Mouse (Mus musculus): ENCODE data around the gene Mast4.
"Not testable (repeated sequence)": the region's sequence is repeated elsewhere in the genome, so short reads cannot be mapped to it uniquely, and the experiment has no call there.

Gene Mast4

DNA sequence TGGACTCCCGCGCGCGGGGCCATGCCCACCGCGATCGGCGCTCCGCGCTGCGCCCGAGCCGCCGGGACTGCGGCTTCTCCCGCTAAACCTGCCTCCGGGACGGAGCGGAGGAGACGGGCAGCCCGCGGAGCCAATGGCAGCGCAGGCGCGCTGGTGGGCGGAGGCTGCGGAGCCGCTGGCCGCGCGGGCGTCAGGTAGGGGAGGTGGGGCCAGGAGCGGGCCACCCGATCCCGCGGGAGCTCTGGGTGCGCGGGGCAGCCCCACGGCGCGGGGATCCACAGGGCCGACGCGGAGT is at the start of gene Mast4:
Mast4 (minus strand) TSS at position 106 of the 295 bp plus-strand sequence.
- Histone ChIP-seq H3K36me3 (ENCODE audit: control insufficient read depth, insufficient read depth, low read length, poor library complexity, severe bottlenecking) (no peaks in the 10 kb centered on the region), H3K27me3 (ENCODE audit: control insufficient read depth, insufficient read depth, low read length, poor library complexity, severe bottlenecking) (peaks cover 2% of the 10 kb centered on the region; the same call in 1 of the 2 replicates)
- no peak for DNase-seq (ENCODE audit: low read depth, low spot score)

DNA sequence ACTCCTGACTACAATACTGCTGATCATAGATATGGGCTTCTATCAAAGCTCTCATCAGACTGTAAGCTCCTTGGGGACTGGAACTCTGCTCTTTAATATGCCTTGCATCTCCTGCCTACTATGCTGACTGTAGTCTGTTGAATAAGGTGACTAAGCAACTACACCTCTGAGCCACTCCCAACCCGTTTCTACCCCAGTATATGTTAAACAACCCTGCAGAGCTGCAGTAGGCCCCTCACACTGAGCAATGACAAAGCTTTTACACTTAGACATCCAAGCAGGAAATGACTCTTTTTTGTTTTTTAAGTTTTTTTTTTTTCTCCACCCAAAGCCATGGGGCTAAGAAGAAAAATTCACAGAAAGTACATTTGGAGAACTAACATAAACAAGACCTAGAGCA is 40.2 kb upstream of the Mast4 start:
- Histone ChIP-seq H3K27me3 (ENCODE audit: control insufficient read depth, insufficient read depth, low read length, poor library complexity, severe bottlenecking) (no peaks in the 10 kb centered on the region), H3K36me3 (ENCODE audit: control insufficient read depth, insufficient read depth, low read length, poor library complexity, severe bottlenecking) (no peaks in the 10 kb centered on the region)
- DNase-seq (ENCODE audit: low read depth, low spot score), result no peak

DNA sequence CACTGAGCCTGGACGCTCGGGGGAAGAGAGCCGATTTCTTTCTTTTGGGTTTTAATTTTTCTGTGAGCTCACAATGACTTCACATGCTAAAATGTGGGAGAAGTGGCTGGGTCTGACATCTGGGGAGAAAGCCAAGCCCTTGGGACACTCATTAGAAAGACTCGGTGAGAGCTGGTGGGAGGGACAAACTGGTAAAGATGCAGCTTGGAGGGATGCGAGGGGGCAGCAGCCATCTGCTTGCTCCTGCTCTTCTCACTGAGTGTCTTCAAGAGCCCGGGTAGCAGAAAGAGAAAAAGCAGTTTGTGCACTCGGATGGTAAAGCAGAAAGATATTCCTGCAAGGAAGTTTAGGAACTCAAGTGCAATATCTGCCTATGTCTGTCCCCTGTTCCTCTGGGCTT is 34.9 kb upstream of the Mast4 start:
- DNase-seq (ENCODE audit: low read depth, low spot score), result no peak
- no peaks in the 10 kb centered on the region for H3K36me3 ChIP-seq (ENCODE audit: control insufficient read depth, insufficient read depth, low read length, poor library complexity, severe bottlenecking)
- no peaks in the 10 kb centered on the region for H3K27me3 ChIP-seq (ENCODE audit: control insufficient read depth, insufficient read depth, low read length, poor library complexity, severe bottlenecking)

DNA sequence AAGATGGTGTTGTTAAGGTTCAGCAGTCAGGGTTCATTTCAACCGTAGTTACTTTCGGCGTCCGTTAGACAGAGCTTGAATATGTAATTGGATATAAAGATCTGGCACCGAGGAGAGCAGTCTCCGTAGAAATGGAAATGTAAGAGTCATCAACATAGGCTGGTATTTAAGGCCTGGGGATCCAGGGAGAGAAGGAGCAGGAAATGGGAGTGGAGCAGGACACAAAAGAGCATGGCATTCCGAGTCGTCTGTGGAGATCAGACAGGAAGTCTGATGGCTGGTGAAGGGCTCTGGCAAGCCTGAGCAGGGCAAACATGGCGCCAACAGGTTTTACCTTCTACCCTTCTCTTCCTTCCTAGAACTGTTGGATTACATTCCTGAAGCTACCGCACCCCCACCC is 28.9 kb upstream of the Mast4 start:
- Histone ChIP-seq H3K36me3 (ENCODE audit: control insufficient read depth, insufficient read depth, low read length, poor library complexity, severe bottlenecking) (no peaks in the 10 kb centered on the region), H3K27me3 (ENCODE audit: control insufficient read depth, insufficient read depth, low read length, poor library complexity, severe bottlenecking) (no peaks in the 10 kb centered on the region)
- DNase-seq (ENCODE audit: low read depth, low spot score), result no peak

DNA sequence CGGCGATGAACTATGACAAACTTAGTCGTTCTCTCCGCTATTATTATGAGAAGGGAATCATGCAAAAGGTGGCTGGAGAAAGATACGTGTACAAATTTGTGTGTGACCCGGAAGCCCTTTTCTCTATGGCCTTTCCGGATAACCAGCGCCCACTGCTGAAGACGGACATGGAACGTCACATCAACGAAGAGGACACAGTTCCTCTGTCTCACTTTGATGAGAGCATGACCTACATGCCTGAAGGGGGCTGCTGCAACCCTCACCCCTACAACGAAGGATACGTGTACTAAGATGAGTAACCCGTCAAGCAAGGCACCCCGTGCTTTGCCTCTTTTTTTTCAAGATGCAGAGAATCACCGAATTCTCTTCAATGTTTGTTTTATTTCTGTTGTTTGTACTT is 23.1 kb upstream of the Mast4 start:
- H3K27me3 ChIP-seq (ENCODE audit: control insufficient read depth, insufficient read depth, low read length, poor library complexity, severe bottlenecking); DNase-seq (ENCODE audit: low read depth, low spot score); H3K36me3 ChIP-seq (ENCODE audit: control insufficient read depth, insufficient read depth, low read length, poor library complexity, severe bottlenecking): not testable (repeated sequence)

DNA sequence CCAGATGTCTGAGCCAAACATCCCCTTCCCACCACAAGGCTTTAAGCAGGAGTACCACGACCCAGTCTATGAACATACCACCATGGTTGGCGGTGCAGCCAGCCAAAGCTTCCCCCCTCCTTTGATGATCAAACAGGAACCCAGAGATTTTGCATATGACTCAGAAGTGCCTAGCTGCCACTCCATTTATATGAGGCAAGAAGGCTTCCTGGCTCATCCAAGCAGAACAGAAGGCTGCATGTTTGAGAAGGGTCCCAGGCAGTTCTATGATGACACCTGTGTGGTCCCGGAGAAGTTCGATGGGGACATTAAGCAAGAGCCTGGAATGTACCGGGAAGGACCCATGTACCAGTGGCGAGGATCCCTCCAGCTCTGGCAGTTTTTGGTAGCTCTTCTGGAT is 22.6 kb upstream of the Mast4 start:
- H3K36me3 ChIP-seq (ENCODE audit: control insufficient read depth, insufficient read depth, low read length, poor library complexity, severe bottlenecking); H3K27me3 ChIP-seq (ENCODE audit: control insufficient read depth, insufficient read depth, low read length, poor library complexity, severe bottlenecking); DNase-seq (ENCODE audit: low read depth, low spot score): not testable (repeated sequence)

DNA sequence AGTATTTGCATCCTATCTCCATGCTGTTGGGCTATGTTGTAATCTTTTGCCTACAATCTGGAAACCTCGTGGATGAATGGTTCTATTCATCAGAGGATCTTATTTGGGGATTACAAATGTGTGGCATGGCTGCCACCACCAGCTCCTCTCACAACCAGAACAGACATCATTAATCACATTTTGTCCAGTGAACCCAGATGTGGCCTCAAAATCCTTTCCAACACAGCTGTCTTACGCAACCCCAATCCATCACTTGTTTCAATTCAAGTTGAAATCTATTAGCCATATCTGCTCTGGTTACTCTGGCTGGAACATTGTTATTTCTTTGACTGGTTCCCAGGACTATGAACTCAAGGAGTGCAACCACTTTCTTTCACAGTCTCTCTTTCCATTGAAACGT is 20.4 kb upstream of the Mast4 start:
- H3K27me3 ChIP-seq (ENCODE audit: control insufficient read depth, insufficient read depth, low read length, poor library complexity, severe bottlenecking), result no peaks in the 10 kb centered on the region
- no peak for DNase-seq (ENCODE audit: low read depth, low spot score)
- H3K36me3 ChIP-seq (ENCODE audit: control insufficient read depth, insufficient read depth, low read length, poor library complexity, severe bottlenecking), result no peaks in the 10 kb centered on the region

DNA sequence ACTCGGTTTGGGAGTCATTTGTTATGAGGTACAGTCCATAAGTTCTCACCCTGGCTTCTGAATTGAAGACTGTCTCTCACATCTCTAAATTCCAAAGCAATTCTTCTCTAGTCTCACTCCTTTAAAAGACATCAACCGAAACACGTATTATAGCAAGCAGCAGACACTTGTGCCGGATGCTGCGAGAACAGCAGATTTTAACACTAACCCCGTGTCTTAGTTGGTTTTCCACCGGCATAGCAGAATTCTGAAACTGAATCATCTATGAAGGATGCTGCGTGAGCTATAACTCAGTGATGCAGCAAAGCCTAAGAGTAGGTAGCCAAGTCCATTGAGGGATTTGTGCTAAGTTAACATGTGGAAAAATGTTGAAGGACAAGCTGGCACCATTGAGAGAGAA is 10.5 kb upstream of the Mast4 start:
- H3K27me3 ChIP-seq (ENCODE audit: control insufficient read depth, insufficient read depth, low read length, poor library complexity, severe bottlenecking), result no peaks in the 10 kb centered on the region
- DNase-seq (ENCODE audit: low read depth, low spot score), result no peak
- no peaks in the 10 kb centered on the region for H3K36me3 ChIP-seq (ENCODE audit: control insufficient read depth, insufficient read depth, low read length, poor library complexity, severe bottlenecking)

DNA sequence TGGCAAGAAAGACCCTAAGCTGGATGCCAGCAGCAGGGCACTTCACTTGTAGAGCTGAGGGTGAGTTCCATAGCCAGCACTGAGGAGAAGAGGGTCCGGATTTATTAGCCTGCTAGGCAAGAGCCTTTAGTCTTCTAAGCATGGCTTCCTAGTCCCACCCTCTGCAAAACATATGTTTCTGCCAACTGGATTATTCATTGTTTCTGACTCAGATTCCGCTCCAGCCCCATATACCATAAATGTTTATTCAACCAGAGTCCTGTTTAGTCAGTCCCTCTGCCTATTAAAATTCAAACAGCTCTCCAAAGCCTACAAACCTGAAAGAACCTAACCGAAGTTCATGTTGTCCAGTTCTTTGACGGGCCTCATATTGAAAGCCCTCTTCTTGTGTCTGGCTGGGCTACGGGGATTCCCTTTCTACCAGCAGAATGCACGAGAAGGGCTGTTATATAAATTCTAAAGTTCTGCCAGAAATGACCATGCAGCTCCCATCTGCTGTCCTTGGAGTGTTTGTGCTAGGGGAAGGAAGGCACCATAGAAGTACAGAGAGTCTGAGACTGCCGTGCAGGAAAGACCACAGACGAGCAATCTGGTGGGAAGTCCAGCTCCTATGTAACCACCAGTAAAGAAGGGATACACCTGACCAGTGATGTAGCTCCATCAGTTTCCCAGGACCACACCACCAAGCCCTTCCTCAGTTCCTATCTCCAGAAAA is 9.9 kb upstream of the Mast4 start:
- H3K36me3 ChIP-seq (ENCODE audit: control insufficient read depth, insufficient read depth, low read length, poor library complexity, severe bottlenecking), result no peaks in the 10 kb centered on the region
- no peaks in the 10 kb centered on the region for H3K27me3 ChIP-seq (ENCODE audit: control insufficient read depth, insufficient read depth, low read length, poor library complexity, severe bottlenecking)
- DNase-seq (ENCODE audit: low read depth, low spot score), result no peak

DNA sequence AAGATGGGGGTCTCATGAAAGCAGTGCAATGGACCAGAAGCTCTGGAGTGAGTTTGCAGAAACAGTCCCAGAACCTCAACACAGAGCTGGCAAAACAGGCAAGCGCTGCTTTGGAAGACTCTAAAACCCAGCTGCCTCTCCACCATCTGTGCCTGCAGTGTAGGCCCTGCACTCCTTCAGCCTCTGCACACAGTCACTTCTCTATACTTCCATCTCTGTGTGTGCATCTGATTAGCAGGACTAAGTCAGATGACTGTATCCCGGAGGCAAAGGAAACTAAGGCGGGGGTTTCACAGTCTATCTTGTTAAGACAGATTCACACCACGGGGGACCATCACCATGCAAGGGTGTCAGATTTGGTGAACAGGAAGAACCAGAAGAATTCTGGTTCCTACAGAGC is 6.7 kb upstream of the Mast4 start:
- Histone ChIP-seq H3K36me3 (ENCODE audit: control insufficient read depth, insufficient read depth, low read length, poor library complexity, severe bottlenecking) (no peaks in the 10 kb centered on the region), H3K27me3 (ENCODE audit: control insufficient read depth, insufficient read depth, low read length, poor library complexity, severe bottlenecking) (no peaks in the 10 kb centered on the region)
- DNase-seq (ENCODE audit: low read depth, low spot score), result no peak

DNA sequence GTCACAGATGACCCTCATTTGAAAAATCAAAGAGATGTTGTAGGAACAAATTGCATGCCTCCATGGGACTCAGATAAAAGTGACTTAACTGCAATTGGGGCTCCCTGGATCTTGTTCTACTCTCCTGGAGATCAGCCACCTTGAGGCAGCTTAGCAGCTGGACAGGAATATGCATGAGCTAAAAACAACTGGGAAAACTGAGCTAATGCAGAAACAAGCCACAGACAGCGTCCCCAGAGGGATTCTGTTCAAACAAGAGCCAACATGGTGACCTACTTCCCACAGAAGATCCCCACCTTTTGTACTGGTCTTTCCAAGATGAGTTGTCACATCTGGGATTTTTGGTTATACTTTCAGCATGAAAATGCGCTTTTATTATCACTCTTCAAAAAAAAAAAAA is 4.3 kb upstream of the Mast4 start:
- Histone ChIP-seq H3K36me3 (ENCODE audit: control insufficient read depth, insufficient read depth, low read length, poor library complexity, severe bottlenecking) (no peaks in the 10 kb centered on the region), H3K27me3 (ENCODE audit: control insufficient read depth, insufficient read depth, low read length, poor library complexity, severe bottlenecking) (peaks cover 2% of the 10 kb centered on the region; the same call in 1 of the 2 replicates)
- DNase-seq (ENCODE audit: low read depth, low spot score), result no peak

DNA sequence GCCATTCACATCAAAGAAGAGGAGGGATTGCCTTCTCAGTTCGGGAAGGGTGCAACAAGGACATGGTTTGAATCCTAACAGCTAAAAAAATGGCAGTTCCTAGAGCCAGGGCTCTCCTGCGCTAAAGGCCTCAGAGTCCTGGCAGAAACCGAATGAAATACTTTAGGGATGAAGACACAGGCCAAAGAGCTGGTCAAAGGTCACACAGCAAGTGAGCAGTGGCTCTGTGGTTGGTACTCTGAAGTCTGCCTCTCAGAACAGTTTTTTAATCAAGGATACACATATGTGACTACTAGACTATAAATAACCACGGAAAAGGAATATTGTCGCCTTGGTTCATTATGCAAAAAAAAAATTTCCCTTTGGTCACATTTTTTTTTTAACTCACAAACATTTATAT is 1.9 kb upstream of the Mast4 start:
- Histone ChIP-seq H3K36me3 (ENCODE audit: control insufficient read depth, insufficient read depth, low read length, poor library complexity, severe bottlenecking) (no peaks in the 10 kb centered on the region), H3K27me3 (ENCODE audit: control insufficient read depth, insufficient read depth, low read length, poor library complexity, severe bottlenecking) (peaks cover 2% of the 10 kb centered on the region; the same call in 1 of the 2 replicates)
- no peak for DNase-seq (ENCODE audit: low read depth, low spot score)

DNA sequence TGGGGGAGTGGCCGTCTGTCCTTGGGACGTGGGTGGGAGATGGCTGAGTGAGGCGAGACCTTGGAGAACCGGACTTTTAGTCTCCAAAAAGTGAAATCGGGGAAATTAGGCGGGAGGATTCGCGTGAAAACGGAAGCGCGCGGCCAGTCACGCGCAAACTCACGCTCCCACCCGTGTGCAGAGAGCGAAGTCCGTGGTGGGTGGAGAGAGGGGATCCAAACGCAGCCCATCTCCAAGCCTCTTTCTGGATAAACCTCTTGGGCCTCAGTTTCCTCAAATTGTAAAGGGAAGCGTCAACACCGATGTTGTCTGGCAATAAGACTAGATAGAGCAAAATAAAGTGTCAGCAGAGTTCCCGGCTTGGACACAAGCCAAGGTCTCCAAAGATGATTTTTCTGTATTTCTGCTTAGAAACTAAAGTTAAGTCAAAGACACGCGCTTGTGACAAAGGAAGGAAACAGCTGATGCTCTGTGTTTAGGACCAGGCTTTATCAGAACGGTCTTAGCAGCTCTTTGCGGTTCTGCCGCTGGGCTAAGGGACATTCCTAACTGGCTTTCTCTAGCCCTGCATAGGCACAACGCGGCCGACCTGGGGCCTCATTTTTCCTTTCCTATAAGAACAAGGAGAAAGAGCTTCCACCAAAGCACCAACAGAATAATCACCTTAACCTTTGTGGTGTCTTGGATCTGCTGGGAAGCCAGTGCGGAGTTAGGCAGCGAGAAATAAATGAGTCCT is 594 bp upstream of the Mast4 start:
- Histone ChIP-seq H3K36me3 (ENCODE audit: control insufficient read depth, insufficient read depth, low read length, poor library complexity, severe bottlenecking) (no peaks in the 10 kb centered on the region), H3K27me3 (ENCODE audit: control insufficient read depth, insufficient read depth, low read length, poor library complexity, severe bottlenecking) (peaks cover 2% of the 10 kb centered on the region; the same call in 1 of the 2 replicates)
- no peak for DNase-seq (ENCODE audit: low read depth, low spot score)

DNA sequence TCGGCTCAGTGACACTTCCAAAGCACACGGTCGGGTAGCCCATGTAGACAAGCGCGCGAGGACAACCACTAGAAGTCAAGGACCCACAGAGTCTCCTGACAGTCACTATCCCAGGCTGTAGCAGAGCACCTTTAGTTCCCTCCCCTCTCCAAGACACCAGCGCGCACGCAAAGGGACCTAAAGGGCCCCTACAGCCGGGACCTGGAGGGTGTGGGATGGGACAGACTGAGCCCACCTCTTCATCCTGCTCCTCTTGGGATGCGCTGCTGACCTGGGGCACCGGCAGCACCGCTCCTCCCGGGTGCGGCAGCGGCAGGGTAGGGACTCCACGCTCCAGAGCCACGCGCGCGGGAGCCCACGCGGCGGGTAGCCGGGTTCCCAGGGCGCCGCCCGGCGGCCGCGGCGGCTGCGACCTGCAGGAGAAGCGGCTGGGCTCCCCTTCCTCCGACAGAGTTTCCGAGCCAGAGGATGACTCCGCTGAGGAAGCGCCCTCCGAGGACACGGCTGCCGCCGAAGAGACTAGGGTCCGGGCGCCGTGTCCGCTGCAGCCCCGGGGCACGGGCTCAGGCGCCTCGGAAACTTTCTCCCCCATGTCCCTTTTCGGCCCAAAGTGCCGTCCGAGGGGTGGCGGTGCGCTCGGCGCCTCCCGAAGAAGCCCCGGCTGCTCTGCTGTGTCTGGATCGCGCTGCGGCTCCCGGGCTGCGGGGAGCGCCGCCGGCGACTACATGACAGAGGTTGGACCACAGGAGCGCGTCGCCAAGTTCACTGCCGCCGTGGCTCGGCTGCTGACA is 501 bp downstream of the Mast4 start:
- Histone ChIP-seq H3K27me3 (ENCODE audit: control insufficient read depth, insufficient read depth, low read length, poor library complexity, severe bottlenecking) (peaks cover 2% of the 10 kb centered on the region; the same call in 1 of the 2 replicates), H3K36me3 (ENCODE audit: control insufficient read depth, insufficient read depth, low read length, poor library complexity, severe bottlenecking) (no peaks in the 10 kb centered on the region)
- DNase-seq (ENCODE audit: low read depth, low spot score), result no peak

DNA sequence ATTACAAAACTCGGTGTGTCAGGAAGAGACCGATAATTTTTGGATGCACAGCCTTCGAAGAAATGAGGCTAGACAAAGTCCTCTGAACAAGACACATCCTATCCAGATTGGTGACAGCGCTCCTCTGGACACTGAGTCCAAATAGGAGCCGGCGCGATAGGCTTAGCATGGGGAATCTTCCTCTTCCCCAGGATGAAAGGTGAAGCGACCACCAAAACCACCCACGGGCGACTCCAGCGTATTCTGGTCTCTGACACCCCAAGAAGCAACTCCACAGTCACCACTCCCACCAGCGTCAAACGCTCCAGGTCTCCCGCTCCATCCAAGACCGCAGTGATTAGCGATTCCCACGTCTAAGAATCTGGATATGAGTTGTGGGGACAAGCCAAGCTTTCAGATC is 1.1 kb downstream of the Mast4 start:
- Histone ChIP-seq H3K36me3 (ENCODE audit: control insufficient read depth, insufficient read depth, low read length, poor library complexity, severe bottlenecking) (no peaks in the 10 kb centered on the region), H3K27me3 (ENCODE audit: control insufficient read depth, insufficient read depth, low read length, poor library complexity, severe bottlenecking) (peaks cover 2% of the 10 kb centered on the region; the same call in 1 of the 2 replicates)
- DNase-seq (ENCODE audit: low read depth, low spot score), result no peak

Measured in splenic B cell, adult 2 months (primary cell).